Comparison of ENCODE assay signal across 8 mouse cellular contexts in genomic region chr7:45461326-45461725, GRCm38 (mm10). TPM values are rescaled to one million over a fixed set of nuclear protein-coding genes. Genes with fewer than 3 reads are reported as not detected.
DNase-seq lines count a peak whose midpoint lies in the region; ATAC-seq and TF ChIP-seq lines count a peak whose summit lies in the region.

No protein-coding gene starts in this region.

- no peak for ATAC-seq in forebrain, embryonic 15.5 days (replicated peaks)
- peak; percentile 24 for ATAC-seq in liver, embryonic 14.5 days (ENCODE audit: insufficient read depth)

- peak overlapping the region; percentile 70 for H3K4me3 ChIP-seq in ES-Bruce4 (ENCODE audit: low read depth, low read length)
- no peak overlapping the region for H3K4me3 ChIP-seq in forebrain, embryonic 15.5 days
- peak overlapping the region; percentile 64 to 96 for H3K4me3 ChIP-seq in liver, embryonic 14.5 days (ENCODE audit: insufficient read depth in 1 of 2, low read depth in 2 of 2, low read length in 2 of 2)

- TF ChIP-seq CTCF in ES-Bruce4 (IDR thresholded peaks at IDR 0.05; ENCODE audit: low read depth, low read length), result no peak
- TF ChIP-seq CTCF in liver, embryonic 14.5 days (IDR thresholded peaks at IDR 0.05; ENCODE audit: low read depth), result no peak

- WGBS in forebrain, embryonic 15.5 days, result 83% methylated on average over 4 of the region's 5 CpGs
- 58% methylated on average over 5 of the region's 5 CpGs for WGBS in liver, embryonic 14.5 days (ENCODE audit: insufficient replicate concordance)

- TF ChIP-seq EP300 in ES-Bruce4 (IDR thresholded peaks at IDR 0.05; ENCODE audit: insufficient read depth, low read depth, low read length), result no peak
- no peak for TF ChIP-seq EP300 in liver, embryonic 14.5 days (IDR thresholded peaks at IDR 0.05; ENCODE audit: low read depth)

- peak overlapping the region; percentile 98 for H3K27ac ChIP-seq in ES-Bruce4 (ENCODE audit: insufficient read depth, low read length)
- H3K27ac ChIP-seq in forebrain, embryonic 15.5 days (replicated peaks), result peak overlapping the region; percentile 96
- peak overlapping the region; percentile 98 for H3K27ac ChIP-seq in liver, embryonic 14.5 days

- no peak overlapping the region for H3K4me2 ChIP-seq in forebrain, embryonic 15.5 days (replicated peaks)
- H3K4me2 ChIP-seq in liver, embryonic 14.5 days (ENCODE audit: low read depth), result peak overlapping the region; percentile 97

- peak overlapping the region; percentile 82 for H3K9ac ChIP-seq in ES-Bruce4 (ENCODE audit: low read depth, poor library complexity, severe bottlenecking)
- no peak overlapping the region for H3K9ac ChIP-seq in forebrain, embryonic 15.5 days (replicated peaks)
- H3K9ac ChIP-seq in liver, embryonic 14.5 days (replicated peaks), result peak overlapping the region; percentile 83

- TF ChIP-seq POLR2A in ES-Bruce4 (IDR thresholded peaks at IDR 0.05; ENCODE audit: insufficient read depth, low read length), result peak; percentile 18

- H3K36me3 ChIP-seq in ES-Bruce4 (ENCODE audit: control insufficient read depth, insufficient read depth, low read length, poor library complexity, severe bottlenecking), result peaks cover 55% of the 10 kb centered on the region
- peaks cover 47% of the 10 kb centered on the region for H3K36me3 ChIP-seq in forebrain, embryonic 15.5 days
- H3K36me3 ChIP-seq in liver, embryonic 14.5 days (replicated peaks; ENCODE audit: control insufficient read depth, insufficient read depth, low read depth), result peaks cover 39% of the 10 kb centered on the region

- no peaks in the 10 kb centered on the region for H3K27me3 ChIP-seq in ES-Bruce4 (ENCODE audit: control insufficient read depth, insufficient read depth, low read length, poor library complexity, severe bottlenecking)
- no peaks in the 10 kb centered on the region for H3K27me3 ChIP-seq in forebrain, embryonic 15.5 days
- no peaks in the 10 kb centered on the region for H3K27me3 ChIP-seq in liver, embryonic 14.5 days (ENCODE audit: control insufficient read depth, insufficient read depth, low read length)

- DNase-seq in heart, adult 11 months, result peak; percentile 96
- no peak for DNase-seq in heart, adult 8-10 months (ENCODE audit: low spot score)
- DNase-seq in liver, embryonic 14.5 days (ENCODE audit: low read depth in 3 of 3, low spot score in 3 of 3), result no peak
- no peak for DNase-seq in ovary, postnatal 36 days (ENCODE audit: low spot score)
- no peak for DNase-seq in cerebellum, adult 9-10 months
- DNase-seq in cerebellum, adult 9-11 months, result no peak

- no peaks in the 10 kb centered on the region for H3K9me3 ChIP-seq in ES-Bruce4 (replicated peaks; ENCODE audit: control insufficient read depth, insufficient read depth, low read length, poor library complexity, severe bottlenecking)
- no peaks in the 10 kb centered on the region for H3K9me3 ChIP-seq in forebrain, embryonic 15.5 days
- H3K9me3 ChIP-seq in liver, embryonic 14.5 days (ENCODE audit: control insufficient read depth, low read length), result no peaks in the 10 kb centered on the region

- no peaks in the 10 kb centered on the region for H3K4me1 ChIP-seq in ES-Bruce4 (ENCODE audit: control insufficient read depth, insufficient read depth, low read length)
- H3K4me1 ChIP-seq in forebrain, embryonic 15.5 days, result peaks cover 52% of the 10 kb centered on the region
- peaks cover 36 to 46% of the 10 kb centered on the region in 2 experiments for H3K4me1 ChIP-seq in liver, embryonic 14.5 days (replicated peaks; ENCODE audit: control insufficient read depth in 2 of 2, insufficient read depth in 2 of 2, low read length in 1 of 2)

RNA-seq across cellular contexts. Expression of gene Ftl1, which starts 1.6 kb away (rescaled TPM):
- total RNA-seq in heart, adult 8-10 months (2022), result 100 to 1,000 TPM; 164 to 329 (median 254) TPM
- polyA plus RNA-seq in ES-Bruce4 (2011; ENCODE audit: insufficient read depth, insufficient read length, low read depth, missing spikeins), result 5,956 and 6,533 TPM in 2 replicates
- polyA plus RNA-seq in forebrain, embryonic 15.5 days (2015; fragmentation: Nextera tagmentation; extraction: Ambion mirVana), result 6,132 and 6,335 TPM in 2 replicates
- polyA plus RNA-seq in liver, embryonic 14.5 days (2012; rRNA removed), result 1,846 and 1,956 TPM in 2 replicates
- 4,811 and 5,161 TPM in 2 replicates for polyA plus RNA-seq in liver, embryonic 14.5 days (2014; fragmentation: Nextera tagmentation; extraction: Ambion mirVana)

RNA-seq across cellular contexts. Expression of gene Bax, which starts 5.4 kb away (rescaled TPM):
- 10 to 100 TPM; 24.3 to 26.9 (median 26.2) TPM for total RNA-seq in heart, adult 8-10 months (2022)
- 250 and 287 TPM in 2 replicates for polyA plus RNA-seq in ES-Bruce4 (2011; ENCODE audit: insufficient read depth, insufficient read length, low read depth, missing spikeins)
- 288 and 289 TPM in 2 replicates for polyA plus RNA-seq in forebrain, embryonic 15.5 days (2015; fragmentation: Nextera tagmentation; extraction: Ambion mirVana)
- polyA plus RNA-seq in liver, embryonic 14.5 days (2012; rRNA removed), result 57.9 and 68.5 TPM in 2 replicates
- polyA plus RNA-seq in liver, embryonic 14.5 days (2014; fragmentation: Nextera tagmentation; extraction: Ambion mirVana), result 49.7 and 62.4 TPM in 2 replicates

RNA-seq across cellular contexts. Expression of gene Tulp2, which starts 20.4 kb away (rescaled TPM):
- not detected for total RNA-seq in heart, adult 8-10 months (2022)
- 1.3 and 2.4 TPM in 2 replicates for polyA plus RNA-seq in ES-Bruce4 (2011; ENCODE audit: insufficient read depth, insufficient read length, low read depth, missing spikeins)
- polyA plus RNA-seq in forebrain, embryonic 15.5 days (2015; fragmentation: Nextera tagmentation; extraction: Ambion mirVana), result 0.14 and 0.18 TPM in 2 replicates
- polyA plus RNA-seq in liver, embryonic 14.5 days (2012; rRNA removed), result 0.06 and 0.13 TPM in 2 replicates
- polyA plus RNA-seq in liver, embryonic 14.5 days (2014; fragmentation: Nextera tagmentation; extraction: Ambion mirVana), result 0.47 and 0.57 TPM in 2 replicates

RNA-seq across cellular contexts. Expression of gene Ruvbl2, which starts 23.4 kb away (rescaled TPM):
- total RNA-seq in heart, adult 8-10 months (2022), result 10 to 100 TPM; 23.1 to 31.5 (median 26.8) TPM
- polyA plus RNA-seq in ES-Bruce4 (2011; ENCODE audit: insufficient read depth, insufficient read length, low read depth, missing spikeins), result 263 and 267 TPM in 2 replicates
- polyA plus RNA-seq in forebrain, embryonic 15.5 days (2015; fragmentation: Nextera tagmentation; extraction: Ambion mirVana), result 142 and 144 TPM in 2 replicates
- polyA plus RNA-seq in liver, embryonic 14.5 days (2012; rRNA removed), result 65.7 and 69.5 TPM in 2 replicates
- 67.5 and 82.7 TPM in 2 replicates for polyA plus RNA-seq in liver, embryonic 14.5 days (2014; fragmentation: Nextera tagmentation; extraction: Ambion mirVana)

RNA-seq across cellular contexts. Expression of gene Gm45808, which starts 25.3 kb away (rescaled TPM):
- total RNA-seq in heart, adult 8-10 months (2022), result 1 to 10 TPM; 3.8 to 8.5 (median 7.6) TPM
- not detected in 2 replicates for polyA plus RNA-seq in ES-Bruce4 (2011; ENCODE audit: insufficient read depth, insufficient read length, low read depth, missing spikeins)
- polyA plus RNA-seq in forebrain, embryonic 15.5 days (2015; fragmentation: Nextera tagmentation; extraction: Ambion mirVana), result not detected in 2 replicates
- not detected in 2 replicates for polyA plus RNA-seq in liver, embryonic 14.5 days (2012; rRNA removed)
- 0.20 TPM in 1 of 2 replicates, not detected in the other for polyA plus RNA-seq in liver, embryonic 14.5 days (2014; fragmentation: Nextera tagmentation; extraction: Ambion mirVana)
